Mouse (Mus musculus) hindbrain, embryonic 11.5 days (tissue): Measurements from ENCODE around the gene Fancm. TPM values are rescaled to one million over a fixed set of nuclear protein-coding genes. Genes with fewer than 3 reads are reported as not detected.

ENCODE experiments used
- ATAC-seq: fragments of 200-750 bp; cut with Nextera tagmentation; 2 replicates; pipeline ENCODE4 v1.8.0; 2017; ENCODE audit warnings: mild to moderate bottlenecking, moderate TSS enrichment, moderate library complexity; ENCODE audit not compliant: low FRiP score
- DNase-seq: peaks from one replicate; pipeline ENCODE4 v3.0.0-alpha.2; 2015; ENCODE audit warnings: low spot score
- H3K27ac ChIP-seq: fragments of 300-500 bp; sonication (generic); 2 replicates; pipeline ENCODE4 v1.5.1; 2014; ENCODE audit warnings: mild to moderate bottlenecking, low read depth, low read length
- H3K27me3 ChIP-seq: fragments of 300-500 bp; sonication (generic); 2 replicates; pipeline ENCODE4 v1.6.1; 2014; ENCODE audit warnings: mild to moderate bottlenecking, low read length, moderate library complexity, mixed read lengths; ENCODE audit not compliant: control insufficient read depth, insufficient read depth
- H3K36me3 ChIP-seq: fragments of 300-500 bp; sonication (generic); 2 replicates; pipeline ENCODE4 v1.6.1; 2014; ENCODE audit warnings: mild to moderate bottlenecking, low read length, moderate library complexity, mixed read lengths; ENCODE audit not compliant: control insufficient read depth, insufficient read depth
- H3K4me1 ChIP-seq: fragments of 300-500 bp; sonication (generic); replicated peaks from 2 replicates; pipeline ENCODE4 v1.6.1; 2014; ENCODE audit warnings: low read length, mixed read lengths; ENCODE audit not compliant: control insufficient read depth, insufficient read depth
- H3K4me2 ChIP-seq: fragments of 300-500 bp; sonication (generic); replicated peaks from 2 replicates; pipeline ENCODE4 v1.6.1; 2014; ENCODE audit warnings: mild to moderate bottlenecking, low read depth, low read length
- H3K4me3 ChIP-seq: fragments of 300-500 bp; sonication (generic); 2 replicates; pipeline ENCODE4 v1.5.1; 2014; ENCODE audit warnings: low read depth, low read length
- H3K9ac ChIP-seq: fragments of 300-500 bp; sonication (generic); 2 replicates; pipeline ENCODE4 v1.6.1; 2014; ENCODE audit warnings: low read depth, low read length
- H3K9me3 ChIP-seq: fragments of 300-500 bp; sonication (generic); 2 replicates; pipeline ENCODE4 v1.6.1; 2016; ENCODE audit warnings: low read length; ENCODE audit not compliant: control insufficient read depth
- WGBS: fragments of 180-500 bp; shearing (Covaris S2); extraction: QIAGEN DNeasy Blood & Tissue Kit; methylation state at CpG from one replicate; pipeline ENCODE4 v1.1.7; 2014; 5-methylcytosine and 5-hydroxymethylcytosine counted together
- polyA plus RNA-seq: library from polyadenylated mRNA; unstranded; fragments of >200 nt; fragmentation: Nextera tagmentation; extraction: Ambion mirVana; gene quantifications from 2 replicates; pipeline ENCODE4 v1.2.1, GENCODE M21; 2014

The Fancm gene
- polyA plus RNA-seq = 10.5 and 13.1 TPM in 2 replicates

DNA sequence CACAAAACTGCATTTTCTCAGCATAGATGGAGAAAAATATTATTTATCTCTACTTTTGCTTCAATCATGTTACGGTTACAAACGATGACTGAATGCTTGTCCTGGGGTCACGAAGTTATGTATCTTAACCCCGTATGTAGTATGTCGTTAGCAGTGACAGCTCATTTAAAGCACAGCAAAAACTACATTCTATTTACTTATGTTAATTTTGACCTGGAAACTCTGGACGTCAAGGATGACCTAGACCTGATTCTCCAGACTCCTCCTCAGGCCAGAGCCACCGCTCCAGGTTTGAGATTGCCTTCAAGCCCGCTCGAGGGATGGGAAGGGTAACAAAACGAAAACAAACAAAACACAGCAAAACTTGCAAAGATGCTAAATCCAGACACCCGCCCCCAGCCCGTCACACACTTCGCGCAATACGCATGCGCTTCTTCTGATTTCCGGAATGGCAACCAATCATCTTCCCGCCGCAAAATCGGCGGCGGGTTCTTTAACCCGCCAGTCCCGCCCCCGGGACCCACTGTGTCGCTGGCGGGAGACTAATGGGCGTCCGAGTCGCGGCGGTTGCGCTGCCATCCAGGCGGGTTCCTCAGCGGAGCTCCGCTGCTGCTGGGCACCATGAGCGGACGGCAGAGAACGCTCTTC, at the start of gene Fancm:
Fancm (plus strand) TSS at position 519 of the 648 bp plus-strand sequence.
- Histone ChIP-seq H3K4me2 (peak within 1 kb of the TSS; percentile 80), H3K9ac (peak within 1 kb of the TSS; percentile 74), H3K27me3 (no peaks in the 10 kb centered on the region), H3K4me3 (peak within 1 kb of the TSS; percentile 82), H3K36me3 (no peaks in the 10 kb centered on the region), H3K9me3 (no peaks in the 10 kb centered on the region), H3K27ac (peak within 1 kb of the TSS; percentile 70), H3K4me1 (peaks cover 6% of the 10 kb centered on the region; the same call in 1 of the 2 replicates)
- ATAC-seq = peak; percentile 29
- peak; percentile 95 for DNase-seq
- 3% methylated on average over 39 of the region's 39 CpGs for WGBS

DNA sequence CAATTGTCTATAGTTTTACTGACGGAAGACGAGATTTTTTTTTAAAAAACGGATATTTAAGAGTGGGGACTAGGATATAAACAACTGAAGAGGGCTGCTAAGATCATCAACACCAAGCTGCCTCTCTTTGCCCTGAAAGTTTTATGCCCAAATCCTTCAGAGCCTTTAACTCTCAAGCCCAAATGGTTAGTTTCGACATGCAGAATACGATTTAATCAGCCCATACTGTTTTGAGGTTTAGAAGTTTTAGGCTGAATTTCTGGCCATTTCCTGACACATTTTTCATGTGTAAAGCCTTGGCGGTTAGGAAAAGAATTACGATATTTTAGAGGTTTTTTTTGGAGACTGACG, 39.6 kb upstream of the Fancm start:
- H3K27ac ChIP-seq = no peak overlapping the region
- H3K4me3 ChIP-seq = peak overlapping the region; percentile 89
- H3K27me3 ChIP-seq = no peaks in the 10 kb centered on the region
- peak; percentile 25; the same call in 1 of the 2 replicates for ATAC-seq
- no peaks in the 10 kb centered on the region for H3K9me3 ChIP-seq
- no peak for DNase-seq
- H3K4me2 ChIP-seq = peak overlapping the region; percentile 35
- no peak overlapping the region; the same call in 1 of the 2 replicates for H3K9ac ChIP-seq
- 48% methylated on average over 8 of the region's 8 CpGs for WGBS
- no peaks in the 10 kb centered on the region for H3K4me1 ChIP-seq
- H3K36me3 ChIP-seq = no peaks in the 10 kb centered on the region

DNA sequence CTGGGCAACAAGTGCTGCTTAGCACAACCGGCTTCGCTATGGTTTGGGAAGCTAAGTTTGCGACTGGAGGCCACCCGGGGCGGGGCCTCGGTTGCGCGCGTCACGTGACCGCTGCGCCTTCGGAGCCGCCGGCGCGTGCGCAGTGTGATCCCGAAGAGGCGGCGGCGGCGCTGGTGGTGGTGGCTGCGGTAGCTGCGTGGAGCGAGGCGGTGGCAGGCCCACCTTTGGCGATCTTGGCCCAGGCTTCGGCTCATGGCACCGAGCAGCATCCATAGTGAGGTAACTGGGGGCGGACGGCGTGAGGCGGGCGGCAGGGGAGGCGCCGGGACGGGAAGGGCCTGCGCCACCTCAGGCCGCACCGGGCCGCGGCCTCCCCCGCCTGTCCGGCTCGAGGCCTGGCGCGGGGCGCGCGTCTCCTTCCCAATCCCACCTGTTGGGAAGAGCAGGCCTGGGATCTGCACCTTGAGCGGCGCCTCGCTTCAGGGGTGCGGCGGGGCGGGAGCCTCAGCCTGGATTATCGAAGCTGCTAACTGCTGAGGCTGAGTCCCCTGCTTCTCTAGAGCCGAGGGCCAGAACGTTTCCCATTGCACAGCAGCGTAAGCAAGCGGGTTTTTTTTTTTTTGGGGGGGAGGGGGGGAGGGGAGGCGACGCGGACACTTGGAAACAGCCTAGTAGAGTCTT, 39.1 kb upstream of the Fancm start, which contains the start of gene Prpf39:
Prpf39 (plus strand) TSS at position 144 of the 681 bp plus-strand sequence.
- under 1% methylated on average over 56 of the region's 65 CpGs for WGBS
- H3K27ac ChIP-seq = peak within 1 kb of the TSS; percentile 55

GRCm38 (mm10) chr12:65036892-65037545, 38.4 kb upstream of the Fancm start:
- DNase-seq = peak; percentile 19
- 21% methylated on average over 18 of the region's 18 CpGs for WGBS
- Histone ChIP-seq H3K9me3 (no peaks in the 10 kb centered on the region), H3K4me1 (no peaks in the 10 kb centered on the region), H3K9ac (no peak overlapping the region; the same call in 1 of the 2 replicates), H3K27me3 (no peaks in the 10 kb centered on the region), H3K4me2 (peak overlapping the region; percentile 35), H3K36me3 (no peaks in the 10 kb centered on the region), H3K4me3 (peak overlapping the region; percentile 89), H3K27ac (no peak overlapping the region)
- peak; percentile 34; the same call in 1 of the 2 replicates for ATAC-seq

More for the DNA sequence above, 39.1 kb upstream of the Fancm start, which contains the start of gene Prpf39:
- H3K9ac ChIP-seq = peak within 1 kb of the TSS; percentile 75
- H3K27me3 ChIP-seq = no peaks in the 10 kb centered on the region
- no peaks in the 10 kb centered on the region for H3K9me3 ChIP-seq
- ATAC-seq (peak; percentile 96), DNase-seq (peak; percentile 94)
- no peaks in the 10 kb centered on the region for H3K36me3 ChIP-seq
- no peaks in the 10 kb centered on the region for H3K4me1 ChIP-seq
- peak within 1 kb of the TSS; percentile 35 for H3K4me2 ChIP-seq
- H3K4me3 ChIP-seq = peak within 1 kb of the TSS; percentile 89

GRCm38 (mm10) chr12:65037546-65037937, 37.9 kb upstream of the Fancm start:
- H3K9ac ChIP-seq = no peak overlapping the region
- no peak for DNase-seq
- H3K27me3 ChIP-seq = no peaks in the 10 kb centered on the region
- H3K4me2 ChIP-seq = peak overlapping the region; percentile 35
- no peaks in the 10 kb centered on the region for H3K36me3 ChIP-seq
- peak overlapping the region; percentile 89 for H3K4me3 ChIP-seq
- no peak for ATAC-seq
- H3K9me3 ChIP-seq = no peaks in the 10 kb centered on the region
- no peaks in the 10 kb centered on the region for H3K4me1 ChIP-seq
- no peak overlapping the region for H3K27ac ChIP-seq
- WGBS = 68% methylated on average over 4 of the region's 4 CpGs

GRCm38 (mm10) chr12:65048799-65049198, 26.6 kb upstream of the Fancm start:
- Histone ChIP-seq H3K27me3 (no peaks in the 10 kb centered on the region), H3K4me2 (no peak overlapping the region), H3K36me3 (peaks cover 6% of the 10 kb centered on the region; the same call in 1 of the 2 replicates), H3K9ac (no peak overlapping the region), H3K4me3 (no peak overlapping the region), H3K27ac (no peak overlapping the region), H3K9me3 (no peaks in the 10 kb centered on the region), H3K4me1 (no peaks in the 10 kb centered on the region)
- DNase-seq (no peak), ATAC-seq (no peak)

GRCm38 (mm10) chr12:65058203-65058602, 17.2 kb upstream of the Fancm start:
- Histone ChIP-seq H3K9ac (no peak overlapping the region), H3K9me3 (no peaks in the 10 kb centered on the region), H3K4me1 (no peaks in the 10 kb centered on the region), H3K27ac (no peak overlapping the region), H3K4me3 (no peak overlapping the region), H3K36me3 (no peaks in the 10 kb centered on the region; the same call in 1 of the 2 replicates), H3K27me3 (no peaks in the 10 kb centered on the region), H3K4me2 (no peak overlapping the region)
- DNase-seq (no peak), ATAC-seq (no peak)
- 82% methylated on average over 2 of the region's 2 CpGs for WGBS

GRCm38 (mm10) chr12:65061082-65061481, 14.3 kb upstream of the Fancm start:
- Histone ChIP-seq H3K36me3 (peaks cover 7% of the 10 kb centered on the region), H3K9ac (no peak overlapping the region), H3K4me3 (no peak overlapping the region), H3K27ac (no peak overlapping the region), H3K4me2 (no peak overlapping the region), H3K4me1 (no peaks in the 10 kb centered on the region), H3K9me3 (no peaks in the 10 kb centered on the region), H3K27me3 (no peaks in the 10 kb centered on the region)
- DNase-seq = no peak
- ATAC-seq = no peak
